Mouse (Mus musculus) intestine, postnatal 0 days (tissue): Measurements from ENCODE around the gene Mea1. TPM values are rescaled to one million over a fixed set of nuclear protein-coding genes. Genes with fewer than 3 reads are reported as not detected.

Experiments
- ATAC-seq: fragments of 200-750 bp; cut with Nextera tagmentation; 2 replicates; pipeline ENCODE4 v1.8.0; 2017; ENCODE audit warnings: mild to moderate bottlenecking, moderate TSS enrichment, moderate library complexity
- H3K27ac ChIP-seq: fragments of 300-500 bp; sonication (generic); 2 replicates; pipeline ENCODE4 v1.5.1; 2014; ENCODE audit warnings: mild to moderate bottlenecking, low read depth, low read length, moderate library complexity
- H3K27me3 ChIP-seq: fragments of 300-500 bp; sonication (generic); replicated peaks from 2 replicates; pipeline ENCODE4 v1.6.1; 2014; ENCODE audit warnings: low read length, mixed read lengths; ENCODE audit not compliant: control insufficient read depth, insufficient read depth
- H3K36me3 ChIP-seq: fragments of 300-500 bp; sonication (generic); 2 replicates; pipeline ENCODE4 v1.6.1; 2014; ENCODE audit warnings: mild to moderate bottlenecking, moderate library complexity; ENCODE audit not compliant: control insufficient read depth, insufficient read depth
- H3K4me1 ChIP-seq: fragments of 300-500 bp; sonication (generic); replicated peaks from 2 replicates; pipeline ENCODE4 v1.6.1; 2014; ENCODE audit warnings: antibody characterized with exemption, low read length, mixed read lengths; ENCODE audit not compliant: control insufficient read depth, insufficient read depth
- H3K4me2 ChIP-seq: fragments of 300-500 bp; sonication (generic); replicated peaks from 2 replicates; pipeline ENCODE4 v1.6.1; 2014; ENCODE audit warnings: low read depth, mild to moderate bottlenecking, moderate library complexity
- H3K4me3 ChIP-seq: fragments of 300-500 bp; sonication (generic); 2 replicates; pipeline ENCODE4 v1.5.1; 2014; ENCODE audit warnings: low read depth, low read length
- H3K9ac ChIP-seq: fragments of 300-500 bp; sonication (generic); 2 replicates; pipeline ENCODE4 v1.6.1; 2014; ENCODE audit warnings: mild to moderate bottlenecking, low read depth, low read length
- H3K9me3 ChIP-seq: fragments of 300-500 bp; sonication (generic); 2 replicates; pipeline ENCODE4 v1.6.1; 2016; ENCODE audit warnings: mixed run types; ENCODE audit not compliant: control insufficient read depth
- CTCF ChIP-seq: sonication (generic); IDR thresholded peaks from 2 replicates; pipeline ENCODE4 v1.5.1; 2016; ENCODE audit warnings: low read depth, mild to moderate bottlenecking, control low read depth, antibody characterized with exemption, moderate library complexity
- WGBS: fragments of 180-500 bp; shearing (Covaris S2); extraction: QIAGEN DNeasy Blood & Tissue Kit; methylation state at CpG from one replicate; pipeline ENCODE4 v1.1.7; 2014; 5-methylcytosine and 5-hydroxymethylcytosine counted together
- polyA plus RNA-seq: library from polyadenylated mRNA; unstranded; fragments of >200 nt; fragmentation: Nextera tagmentation; extraction: Ambion mirVana; gene quantifications from 2 replicates; pipeline ENCODE4 v1.2.1, GENCODE M21; 2015

The Mea1 gene
- polyA plus RNA-seq, 1 experiment from 2014 or later = 132 TPM

- TF ChIP-seq CTCF = no peak
- no peak overlapping the region for H3K9ac ChIP-seq
- no peaks in the 10 kb centered on the region for H3K9me3 ChIP-seq
- peaks cover 11% of the 10 kb centered on the region; the same call in 1 of the 2 replicates for H3K36me3 ChIP-seq
- no peak overlapping the region for H3K4me2 ChIP-seq
- H3K27me3 ChIP-seq = no peaks in the 10 kb centered on the region
- WGBS = 71% methylated on average over 12 of the region's 12 CpGs
- H3K27ac ChIP-seq = no peak overlapping the region
- ATAC-seq = no peak
- no peak overlapping the region for H3K4me3 ChIP-seq
- peaks cover 10% of the 10 kb centered on the region; the same call in 1 of the 2 replicates for H3K4me1 ChIP-seq
These were observed 22.9 kb downstream of the Mea1 start for GRCm38 (mm10) chr17:46701489-46701888.

GRCm38 (mm10) chr17:46702100-46702499 is 23.5 kb downstream of the Mea1 start:
- Histone ChIP-seq H3K9ac (no peak overlapping the region), H3K4me2 (no peak overlapping the region), H3K4me1 (peaks cover 10% of the 10 kb centered on the region; the same call in 1 of the 2 replicates), H3K36me3 (peaks cover 11% of the 10 kb centered on the region; the same call in 1 of the 2 replicates), H3K4me3 (no peak overlapping the region), H3K27me3 (no peaks in the 10 kb centered on the region), H3K9me3 (no peaks in the 10 kb centered on the region), H3K27ac (no peak overlapping the region)
- no peak for ATAC-seq
- TF ChIP-seq CTCF = no peak
- 89% methylated on average over 12 of the region's 12 CpGs for WGBS

DNA sequence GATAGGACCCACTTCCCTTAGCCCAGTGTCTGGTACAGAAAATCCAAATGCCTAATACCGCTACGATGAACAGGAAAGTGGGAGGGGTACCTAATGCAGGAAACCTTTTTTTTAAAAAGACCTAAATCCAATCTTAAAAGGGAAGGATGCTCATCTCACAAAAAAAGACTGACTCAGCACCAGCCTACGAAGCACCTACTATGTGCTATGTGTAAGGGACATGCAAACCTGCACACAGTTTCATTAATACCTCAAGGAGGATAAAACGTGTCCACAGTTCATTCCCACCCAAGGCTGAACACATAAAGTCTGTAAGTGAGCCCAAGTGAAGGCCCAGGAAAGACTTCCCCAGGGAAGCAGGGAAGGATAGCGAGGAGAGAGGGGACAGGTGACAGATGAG is 23.9 kb downstream of the Mea1 start:
- no peak overlapping the region for H3K27ac ChIP-seq
- no peak for ATAC-seq
- H3K27me3 ChIP-seq = no peaks in the 10 kb centered on the region
- H3K9me3 ChIP-seq = no peaks in the 10 kb centered on the region
- H3K4me3 ChIP-seq = no peak overlapping the region
- H3K36me3 ChIP-seq = peaks cover 11% of the 10 kb centered on the region; the same call in 1 of the 2 replicates
- 74% methylated on average over 5 of the region's 5 CpGs for WGBS
- H3K4me1 ChIP-seq = peaks cover 10% of the 10 kb centered on the region; the same call in 1 of the 2 replicates
- no peak for TF ChIP-seq CTCF
- H3K4me2 ChIP-seq = no peak overlapping the region
- no peak overlapping the region for H3K9ac ChIP-seq

GRCm38 (mm10) chr17:46703971-46704886 is 25.6 kb downstream of the Mea1 start:
- 3% methylated on average over 37 of the region's 41 CpGs for WGBS
- peaks cover 10% of the 10 kb centered on the region; the same call in 1 of the 2 replicates for H3K4me1 ChIP-seq

DNA sequence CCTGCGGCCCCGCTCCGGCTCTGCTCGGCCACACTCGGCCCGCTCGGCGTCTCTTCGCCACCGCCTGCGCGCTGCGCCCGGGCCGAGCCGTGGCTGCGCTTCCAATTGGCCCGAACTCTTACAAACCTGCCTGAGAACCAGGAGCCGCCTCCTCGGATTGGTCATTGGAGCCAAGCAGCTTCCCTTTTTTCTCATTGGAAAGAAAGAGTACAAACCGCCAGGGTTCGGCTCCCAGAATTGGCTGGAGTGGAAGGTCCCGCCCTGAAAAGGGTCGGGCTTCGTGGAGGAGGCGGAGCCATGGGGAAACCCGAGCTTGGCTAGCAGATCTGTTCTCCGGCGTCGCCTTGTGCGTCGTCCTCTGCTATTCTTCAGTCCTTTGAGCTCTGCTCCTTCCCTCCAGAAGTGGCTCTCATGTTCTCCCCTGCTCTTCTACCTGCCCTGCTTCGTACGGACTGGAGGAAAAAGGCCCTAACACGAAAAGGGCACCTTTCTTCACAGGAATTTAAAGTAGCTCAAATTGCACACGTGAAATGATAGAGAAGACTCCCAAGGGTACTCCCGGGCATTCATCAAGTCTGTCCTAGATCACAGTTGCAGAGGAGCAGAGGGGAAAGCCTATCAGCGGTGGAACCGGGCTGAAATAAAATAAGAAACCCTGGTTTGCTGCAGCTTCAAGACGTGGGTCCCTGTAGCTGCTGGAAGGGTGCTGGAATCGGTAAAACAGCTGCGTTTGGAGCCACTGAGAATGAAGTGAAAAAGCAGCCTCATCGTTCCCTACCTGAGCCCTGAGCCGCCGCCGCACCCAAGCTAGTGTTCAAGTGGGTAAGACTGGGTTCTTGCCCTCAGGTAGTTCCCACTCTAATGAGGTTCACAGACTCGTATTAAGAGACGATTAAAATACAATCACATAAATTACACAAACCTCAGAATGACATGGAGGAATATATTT is 26.6 kb downstream of the Mea1 start, which contains the start of gene Ppp2r5d:
Gene Ppp2r5d, minus strand, starts transcription at position 225 of the 949 bp plus-strand sequence.
- WGBS = under 1% methylated on average over 48 of the region's 48 CpGs
- Histone ChIP-seq H3K4me1 (0 out of 2 replicates have a peak, but pooled peaks cover 10% of the 10 kb centered on the region), H3K27me3 (no peaks in the 10 kb centered on the region), H3K36me3 (no peaks in the 10 kb centered on the region), H3K27ac (peak within 1 kb of the TSS; percentile 66), H3K9me3 (no peaks in the 10 kb centered on the region), H3K4me3 (peak within 1 kb of the TSS; percentile 72), H3K9ac (peak within 1 kb of the TSS; percentile 71), H3K4me2 (peak within 1 kb of the TSS; percentile 85)
- no peak for TF ChIP-seq CTCF
- peak; percentile 95 for ATAC-seq

More at GRCm38 (mm10) chr17:46703971-46704886, 25.6 kb downstream of the Mea1 start:
- H3K4me3 ChIP-seq = peak overlapping the region; percentile 72
- no peak for TF ChIP-seq CTCF
- no peaks in the 10 kb centered on the region for H3K36me3 ChIP-seq
- peak overlapping the region; percentile 71 for H3K9ac ChIP-seq
- peak overlapping the region; percentile 66 for H3K27ac ChIP-seq
- H3K27me3 ChIP-seq = no peaks in the 10 kb centered on the region
- H3K9me3 ChIP-seq = no peaks in the 10 kb centered on the region
- ATAC-seq = peak; percentile 69
- peak overlapping the region; percentile 85 for H3K4me2 ChIP-seq
